Mouse (Mus musculus): ENCODE data around the gene Syt13. TPM values are rescaled to one million over a fixed set of nuclear protein-coding genes. Genes with fewer than 3 reads are reported as not detected.

Gene Syt13
- total and polyA plus RNA-seq, 3 experiments, result 0.05 TPM; not detected in 2

GRCm38 (mm10) chr2:92948699-92949300, 33.9 kb downstream of the Syt13 start:
- DNase-seq (ENCODE audit: low spot score) (no peak), ATAC-seq (ENCODE audit: extremely low read depth, insufficient number of reproducible peaks, low FRiP score, poor library complexity, severe bottlenecking) (no peak)
- Histone ChIP-seq H3K27me3 (ENCODE audit: insufficient read depth, low read length) (peaks cover 43% of the 10 kb centered on the region), H3K9me3 (replicated peaks) (no peaks in the 10 kb centered on the region), H3K4me3 (ENCODE audit: low read depth, low read length) (no peak overlapping the region), H3K4me1 (ENCODE audit: insufficient read depth, low read depth, low read length) (peaks cover 35% of the 10 kb centered on the region), H3K36me3 (replicated peaks) (no peaks in the 10 kb centered on the region)
- TF ChIP-seq CTCF (IDR thresholded peaks at IDR 0.05; ENCODE audit: low read depth, low read length) (no peak), POLR2AphosphoS5 (IDR thresholded peaks at IDR 0.05; ENCODE audit: insufficient replicate concordance, low read depth, low read length) (no peak), GATA2 (IDR thresholded peaks at IDR 0.05; ENCODE audit: borderline replicate concordance, low read depth, low read length) (no peak), GATA1 (IDR thresholded peaks at IDR 0.05; ENCODE audit: borderline replicate concordance, low read length) (no peak), TAL1 (conservative IDR thresholded peaks at IDR 0.05; ENCODE audit: low read depth, low read length) (no peak)

GRCm38 (mm10) chr2:92949518-92949917, 34.6 kb downstream of the Syt13 start:
- TF ChIP-seq TAL1 (conservative IDR thresholded peaks at IDR 0.05; ENCODE audit: low read depth, low read length) (no peak), CTCF (IDR thresholded peaks at IDR 0.05; ENCODE audit: low read depth, low read length) (no peak), GATA1 (IDR thresholded peaks at IDR 0.05; ENCODE audit: borderline replicate concordance, low read length) (no peak), POLR2AphosphoS5 (IDR thresholded peaks at IDR 0.05; ENCODE audit: insufficient replicate concordance, low read depth, low read length) (no peak), GATA2 (IDR thresholded peaks at IDR 0.05; ENCODE audit: borderline replicate concordance, low read depth, low read length) (no peak)
- DNase-seq (ENCODE audit: low spot score) (no peak), ATAC-seq (ENCODE audit: extremely low read depth, insufficient number of reproducible peaks, low FRiP score, poor library complexity, severe bottlenecking) (no peak)
- Histone ChIP-seq H3K36me3 (replicated peaks) (no peaks in the 10 kb centered on the region), H3K27me3 (ENCODE audit: insufficient read depth, low read length) (peaks cover 36% of the 10 kb centered on the region), H3K4me3 (ENCODE audit: low read depth, low read length) (no peak overlapping the region), H3K9me3 (replicated peaks) (no peaks in the 10 kb centered on the region), H3K4me1 (ENCODE audit: insufficient read depth, low read depth, low read length) (peaks cover 36% of the 10 kb centered on the region)

GRCm38 (mm10) chr2:92953450-92953849, 38.6 kb downstream of the Syt13 start:
- no peaks in the 10 kb centered on the region for H3K36me3 ChIP-seq (replicated peaks)
- TF ChIP-seq GATA1 (IDR thresholded peaks at IDR 0.05; ENCODE audit: borderline replicate concordance, low read length) (no peak), GATA2 (IDR thresholded peaks at IDR 0.05; ENCODE audit: borderline replicate concordance, low read depth, low read length) (no peak)
- H3K4me1 ChIP-seq (ENCODE audit: insufficient read depth, low read depth, low read length), result peaks cover 50% of the 10 kb centered on the region

GRCm38 (mm10) chr2:92954404-92955114, 39.7 kb downstream of the Syt13 start:
- 0 out of 2 replicates have a peak, but pooled peaks cover 4% of the 10 kb centered on the region for H3K9me3 ChIP-seq (replicated peaks)
- H3K4me1 ChIP-seq (ENCODE audit: insufficient read depth, low read depth, low read length), result peaks cover 44% of the 10 kb centered on the region
- H3K4me3 ChIP-seq (ENCODE audit: low read depth, low read length), result no peak overlapping the region; the same call in 1 of the 2 replicates
- peak; percentile 58 for DNase-seq (ENCODE audit: low spot score)
- no peaks in the 10 kb centered on the region for H3K36me3 ChIP-seq (replicated peaks)
- TF ChIP-seq GATA2 (IDR thresholded peaks at IDR 0.05; ENCODE audit: borderline replicate concordance, low read depth, low read length) (no peak), CTCF (IDR thresholded peaks at IDR 0.05; ENCODE audit: low read depth, low read length) (peak; percentile 90), POLR2AphosphoS5 (IDR thresholded peaks at IDR 0.05; ENCODE audit: insufficient replicate concordance, low read depth, low read length) (no peak), TAL1 (conservative IDR thresholded peaks at IDR 0.05; ENCODE audit: low read depth, low read length) (no peak), GATA1 (IDR thresholded peaks at IDR 0.05; ENCODE audit: borderline replicate concordance, low read length) (no peak)
- ATAC-seq (ENCODE audit: extremely low read depth, insufficient number of reproducible peaks, low FRiP score, poor library complexity, severe bottlenecking), result no peak; the same call in 1 of the 2 replicates
- peaks cover 7% of the 10 kb centered on the region for H3K27me3 ChIP-seq (ENCODE audit: insufficient read depth, low read length)

More at GRCm38 (mm10) chr2:92953450-92953849, 38.6 kb downstream of the Syt13 start:
- peaks cover 11% of the 10 kb centered on the region for H3K27me3 ChIP-seq (ENCODE audit: insufficient read depth, low read length)
- DNase-seq (ENCODE audit: low spot score) (no peak), ATAC-seq (ENCODE audit: extremely low read depth, insufficient number of reproducible peaks, low FRiP score, poor library complexity, severe bottlenecking) (no peak)
- no peak overlapping the region for H3K4me3 ChIP-seq (ENCODE audit: low read depth, low read length)
- H3K9me3 ChIP-seq (replicated peaks), result 0 out of 2 replicates have a peak, but pooled peaks cover 3% of the 10 kb centered on the region

GRCm38 (mm10) chr2:92956943-92957342, 42.0 kb downstream of the Syt13 start:
- TF ChIP-seq CTCF (IDR thresholded peaks at IDR 0.05; ENCODE audit: low read depth, low read length) (no peak), GATA2 (IDR thresholded peaks at IDR 0.05; ENCODE audit: borderline replicate concordance, low read depth, low read length) (no peak), POLR2AphosphoS5 (IDR thresholded peaks at IDR 0.05; ENCODE audit: insufficient replicate concordance, low read depth, low read length) (no peak), TAL1 (conservative IDR thresholded peaks at IDR 0.05; ENCODE audit: low read depth, low read length) (no peak), GATA1 (IDR thresholded peaks at IDR 0.05; ENCODE audit: borderline replicate concordance, low read length) (no peak)
- DNase-seq (ENCODE audit: low spot score), result no peak
- Histone ChIP-seq H3K4me3 (ENCODE audit: low read depth, low read length) (no peak overlapping the region), H3K27me3 (ENCODE audit: insufficient read depth, low read length) (no peaks in the 10 kb centered on the region), H3K36me3 (replicated peaks) (no peaks in the 10 kb centered on the region), H3K9me3 (replicated peaks) (0 out of 2 replicates have a peak, but pooled peaks cover 4% of the 10 kb centered on the region), H3K4me1 (ENCODE audit: insufficient read depth, low read depth, low read length) (peaks cover 44% of the 10 kb centered on the region)
- ATAC-seq (ENCODE audit: extremely low read depth, insufficient number of reproducible peaks, low FRiP score, poor library complexity, severe bottlenecking), result no peak

- Histone ChIP-seq H3K27me3 (ENCODE audit: insufficient read depth, low read length) (no peaks in the 10 kb centered on the region), H3K9me3 (replicated peaks) (0 out of 2 replicates have a peak, but pooled peaks cover 4% of the 10 kb centered on the region), H3K4me1 (ENCODE audit: insufficient read depth, low read depth, low read length) (peaks cover 38% of the 10 kb centered on the region), H3K4me3 (ENCODE audit: low read depth, low read length) (no peak overlapping the region), H3K36me3 (replicated peaks) (no peaks in the 10 kb centered on the region)
- no peak for TF ChIP-seq GATA2 (IDR thresholded peaks at IDR 0.05; ENCODE audit: borderline replicate concordance, low read depth, low read length)
- TF ChIP-seq POLR2AphosphoS5 (IDR thresholded peaks at IDR 0.05; ENCODE audit: insufficient replicate concordance, low read depth, low read length), result no peak
- no peak for TF ChIP-seq TAL1 (conservative IDR thresholded peaks at IDR 0.05; ENCODE audit: low read depth, low read length)
- TF ChIP-seq GATA1 (IDR thresholded peaks at IDR 0.05; ENCODE audit: borderline replicate concordance, low read length), result no peak
- no peak for TF ChIP-seq CTCF (IDR thresholded peaks at IDR 0.05; ENCODE audit: low read depth, low read length)
- no peak for DNase-seq (ENCODE audit: low spot score)
- no peak for ATAC-seq (ENCODE audit: extremely low read depth, insufficient number of reproducible peaks, low FRiP score, poor library complexity, severe bottlenecking)
These were observed 43.7 kb downstream of the Syt13 start for GRCm38 (mm10) chr2:92958640-92959039.
